Mouse (Mus musculus) ovary, adult 18-20 months (tissue): ENCODE measurements around the gene Dhx34.

Experiments
- DNase-seq: peaks from one replicate; pipeline ENCODE4 v3.0.0; 2022; ENCODE audit warnings: low spot score, mixed read lengths

Dhx34 gene

DNA sequence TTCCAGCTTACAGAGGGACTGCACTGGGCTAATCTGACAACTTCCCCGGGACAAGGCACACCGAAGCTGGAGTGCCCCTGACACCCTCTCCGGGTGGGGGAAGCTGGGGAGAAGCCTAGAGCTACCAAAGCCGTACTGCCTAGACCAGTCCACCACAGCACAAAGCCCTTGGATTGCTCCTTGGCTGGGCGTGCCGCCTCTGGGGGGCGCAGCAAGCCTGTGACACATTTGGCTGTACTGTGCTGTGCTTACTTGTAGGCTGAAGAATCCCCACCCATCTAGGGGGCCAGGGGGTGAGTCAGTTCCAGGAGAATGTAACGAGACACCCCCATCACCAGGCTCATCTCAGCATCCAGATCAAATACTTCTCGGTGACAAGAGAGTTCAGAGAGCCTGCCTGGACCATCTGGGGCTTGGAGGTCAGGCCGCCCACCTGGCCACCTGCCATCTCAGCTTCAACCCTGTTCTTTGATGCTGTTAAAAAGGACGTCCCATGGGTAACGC, 10.9 kb downstream of the Dhx34 start:
- DNase-seq, result no peak

DNA sequence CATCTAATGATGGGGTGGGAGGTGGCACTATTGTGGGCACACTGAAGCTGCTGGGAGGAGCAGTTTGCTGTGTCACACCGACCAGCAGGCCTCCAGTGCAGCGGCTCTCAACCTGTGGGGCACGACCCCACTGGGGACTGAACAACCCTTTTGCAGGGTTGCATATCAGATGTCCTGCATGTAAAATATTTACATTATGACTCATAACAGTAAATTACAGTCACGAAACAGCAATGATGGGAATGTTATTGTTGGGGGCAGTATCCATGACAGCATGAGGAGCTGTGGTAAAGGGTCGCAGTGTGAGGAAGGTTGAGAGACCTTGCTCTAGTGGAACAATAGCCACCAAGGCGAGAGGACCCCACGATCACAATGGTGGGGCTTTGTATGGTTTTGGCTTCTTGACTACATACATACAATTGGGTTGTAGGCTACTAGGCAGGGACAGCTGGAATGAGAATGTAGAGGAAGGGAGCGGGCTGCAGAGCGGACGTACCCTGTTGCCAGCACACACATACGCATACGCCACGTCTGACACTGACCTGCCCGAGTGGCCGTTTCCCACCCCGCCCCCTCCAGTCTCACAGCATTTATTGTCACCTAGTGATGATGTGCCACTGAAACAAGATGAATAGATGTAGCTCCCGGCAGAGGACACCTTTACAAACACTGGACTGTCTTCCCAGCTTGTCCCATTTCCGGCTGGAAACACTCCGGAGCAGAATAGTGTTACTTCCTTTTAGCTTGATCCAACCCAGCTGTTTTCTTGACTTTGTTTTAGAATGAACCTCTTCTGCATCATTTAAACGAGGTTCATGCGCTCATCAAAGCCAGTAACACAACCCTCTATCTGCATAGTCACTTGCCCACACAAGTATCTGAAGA, 12.8 kb downstream of the Dhx34 start:
- DNase-seq, result no peak

DNA sequence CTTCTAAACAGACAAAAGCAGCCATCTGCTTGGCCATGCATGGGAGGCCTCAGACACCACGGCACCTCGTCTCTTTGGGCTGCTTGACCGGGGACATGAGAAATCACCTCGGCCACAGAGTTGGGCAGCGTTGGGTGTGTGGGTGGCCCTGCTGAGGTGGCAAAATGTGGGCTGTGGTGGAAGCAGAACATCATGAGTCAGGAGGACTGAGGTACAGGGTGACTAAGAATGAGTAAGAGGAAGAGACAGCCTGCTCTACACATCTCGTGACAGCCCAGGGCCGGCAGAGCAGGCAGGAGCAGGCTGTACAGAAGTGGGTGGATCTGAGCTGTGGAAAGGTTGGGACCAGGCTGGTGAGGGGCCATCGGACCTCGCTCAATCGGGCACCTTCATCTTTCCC, 14.3 kb downstream of the Dhx34 start:
- DNase-seq, result no peak

DNA sequence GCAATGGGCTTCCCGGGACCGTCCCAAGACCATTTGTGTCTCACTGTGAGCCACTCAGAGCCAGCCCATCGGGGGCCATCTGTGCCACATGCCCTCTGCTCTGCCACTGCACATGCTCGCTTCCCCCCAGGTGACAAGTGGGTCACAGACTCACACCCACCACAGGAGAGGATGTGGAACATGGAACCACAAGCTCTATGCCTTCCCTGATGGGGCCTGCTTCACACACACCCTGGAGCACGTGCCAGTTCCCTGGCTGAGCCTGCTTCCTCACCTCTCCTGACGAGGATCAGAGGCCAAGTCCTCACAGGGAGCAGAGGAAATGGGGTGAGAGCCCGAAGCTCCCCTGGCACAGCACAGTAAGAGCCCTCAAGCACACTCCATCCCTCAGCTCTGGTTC, 14.8 kb downstream of the Dhx34 start:
- no peak for DNase-seq

DNA sequence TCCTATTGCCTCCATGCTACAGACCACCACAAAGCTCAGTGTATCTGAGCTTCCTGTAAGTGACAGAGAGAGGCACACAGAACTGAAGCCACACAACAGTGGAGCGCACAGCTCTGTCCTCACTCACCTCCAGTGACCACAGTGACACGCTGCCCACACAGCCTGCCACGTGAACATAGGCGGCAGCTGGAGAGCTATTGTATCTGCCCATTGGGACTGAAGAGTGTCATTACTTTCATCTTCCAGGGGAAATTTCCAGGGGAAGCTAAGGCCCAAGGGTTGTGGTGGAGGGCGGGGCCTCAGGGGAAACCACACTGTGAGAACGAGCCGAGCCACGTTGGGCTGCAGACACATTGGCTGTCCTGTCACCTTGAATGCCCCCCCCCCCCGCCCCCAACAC, 17.0 kb downstream of the Dhx34 start:
- no peak for DNase-seq

DNA sequence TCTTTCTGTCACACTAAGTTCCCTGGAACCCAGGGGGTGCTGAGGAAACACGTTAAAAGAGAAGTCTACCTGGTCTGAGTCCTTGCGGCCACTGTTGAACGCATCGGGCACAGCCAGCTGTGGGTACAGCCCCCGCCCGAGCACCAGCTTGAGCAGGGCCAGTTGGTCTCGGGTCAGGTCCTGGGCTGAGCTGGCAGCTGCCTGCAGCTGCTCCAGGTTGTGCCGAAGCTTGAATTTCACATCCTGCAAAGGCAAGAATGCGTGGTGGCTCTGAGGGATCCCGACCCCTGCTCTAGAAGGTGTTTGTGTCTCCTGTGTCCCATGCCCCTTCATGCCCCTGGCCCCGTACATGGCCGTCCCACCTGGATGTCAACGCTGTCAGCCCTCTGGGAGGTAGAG, 18.3 kb downstream of the Dhx34 start:
- no peak for DNase-seq

DNA sequence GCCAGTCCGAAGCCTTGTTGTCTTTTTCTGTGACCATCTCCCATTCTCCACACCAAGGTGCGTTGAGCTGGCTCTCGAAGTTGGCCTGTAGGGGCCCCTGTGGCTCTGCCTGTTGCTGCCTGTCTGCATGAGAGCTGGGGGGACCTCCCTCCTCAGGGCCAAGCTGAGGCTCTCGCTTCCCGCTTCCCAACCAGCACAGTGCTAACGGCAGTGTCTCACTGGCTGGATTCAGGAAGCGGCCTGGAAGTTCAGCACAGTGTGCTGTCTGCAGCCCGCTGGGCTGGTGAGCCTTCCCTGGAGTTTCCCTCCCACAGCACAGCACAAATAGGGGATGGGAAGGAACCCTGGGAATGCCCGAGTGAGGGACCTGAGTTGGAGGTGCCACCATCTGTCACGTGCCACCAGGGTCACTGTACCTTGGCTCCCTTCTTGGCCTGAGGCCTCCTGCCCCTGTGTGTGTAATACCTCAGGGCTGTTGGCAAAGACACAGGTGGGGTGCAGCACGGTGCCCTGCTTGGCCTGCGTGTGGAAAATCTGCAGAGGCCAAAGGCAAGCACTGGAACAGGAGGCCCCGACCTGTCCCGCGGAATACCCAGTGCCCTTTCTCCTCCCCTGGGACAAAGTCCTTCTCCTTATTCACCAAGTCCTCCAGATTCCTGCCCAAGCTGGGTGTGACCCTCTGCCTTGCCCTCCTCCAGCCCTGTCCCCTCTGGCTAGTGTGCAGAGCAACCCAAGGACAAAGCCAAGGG, 18.9 kb downstream of the Dhx34 start:
- DNase-seq, result no peak

DNA sequence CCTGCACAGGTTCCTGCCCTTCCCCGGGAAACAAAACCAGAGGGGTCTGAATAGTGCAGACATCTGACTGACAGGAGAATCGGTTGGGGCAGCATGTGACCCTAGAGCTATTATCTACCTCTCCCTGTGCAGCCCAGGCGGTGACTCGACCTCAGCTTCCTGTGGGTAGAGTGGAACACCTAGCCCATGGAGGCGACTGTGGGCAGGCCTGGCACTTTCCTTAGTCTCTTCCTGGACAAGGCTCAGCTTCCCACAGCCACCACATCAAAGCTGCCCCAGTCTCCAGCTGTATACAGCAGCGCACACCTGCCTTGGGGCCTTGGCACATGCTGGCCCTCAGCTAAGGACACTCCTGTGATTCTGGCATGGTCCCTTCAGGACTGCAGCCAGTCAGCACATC, 20.7 kb downstream of the Dhx34 start:
- no peak for DNase-seq

DNA sequence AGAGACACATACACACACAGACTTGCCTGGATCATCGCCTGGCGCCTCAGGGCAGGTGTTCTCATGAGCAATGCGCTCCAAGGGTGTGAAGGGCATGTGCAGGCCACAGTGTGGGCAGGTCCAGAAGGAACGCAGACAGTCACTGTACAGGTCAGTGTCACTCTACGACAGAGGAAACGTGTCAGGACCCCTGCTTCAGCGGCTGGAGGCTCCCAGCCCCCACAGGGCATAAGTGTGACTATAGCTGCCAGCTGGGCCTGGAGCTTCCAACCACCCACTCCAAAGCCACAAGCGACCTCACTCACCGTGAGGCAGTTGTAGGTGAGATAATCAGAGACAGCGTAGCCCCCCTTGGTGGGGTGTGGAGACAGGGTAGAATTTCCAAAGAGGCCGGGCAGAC, 23.3 kb downstream of the Dhx34 start:
- DNase-seq, result no peak

DNA sequence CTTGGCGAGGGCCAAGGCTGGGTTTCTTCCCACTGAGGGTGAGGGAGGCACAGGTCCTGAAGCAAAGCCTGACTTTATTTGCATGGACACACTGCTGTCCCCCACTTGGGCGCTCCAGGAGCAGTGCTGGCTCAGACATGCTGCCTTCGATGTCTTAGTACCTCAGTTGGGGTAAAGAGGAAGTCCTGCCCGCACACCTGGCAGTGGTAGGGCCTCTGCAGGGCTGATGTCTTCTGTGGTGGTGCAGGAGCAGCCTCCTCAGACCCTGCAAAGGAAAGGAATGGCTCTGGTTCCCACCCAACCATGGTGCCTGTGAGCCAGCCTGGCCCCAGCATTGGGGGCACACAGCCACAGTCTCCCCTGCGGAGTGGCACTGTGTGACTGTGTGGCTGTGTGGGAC, 24.7 kb downstream of the Dhx34 start:
- no peak for DNase-seq

DNA sequence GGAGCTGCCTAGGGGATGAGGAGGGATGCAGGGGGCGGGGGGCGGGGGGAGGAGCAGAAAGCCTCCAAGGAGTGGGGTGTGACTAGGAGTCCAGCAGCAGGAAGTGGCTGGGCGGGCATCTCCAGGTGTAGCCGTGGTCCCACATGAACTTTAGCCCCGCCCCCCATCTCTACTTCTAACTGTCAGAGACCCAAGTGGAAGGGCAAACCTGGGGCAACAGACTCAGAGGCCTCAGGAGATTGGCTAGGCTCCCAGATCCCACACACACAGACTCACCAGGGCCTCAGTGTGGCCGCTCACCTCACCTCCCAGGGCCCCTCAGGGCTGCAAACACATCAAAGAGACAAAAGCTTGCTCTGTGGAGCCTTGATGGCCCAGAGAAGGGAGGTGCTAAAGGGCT, 25.2 kb downstream of the Dhx34 start:
- no peak for DNase-seq

DNA sequence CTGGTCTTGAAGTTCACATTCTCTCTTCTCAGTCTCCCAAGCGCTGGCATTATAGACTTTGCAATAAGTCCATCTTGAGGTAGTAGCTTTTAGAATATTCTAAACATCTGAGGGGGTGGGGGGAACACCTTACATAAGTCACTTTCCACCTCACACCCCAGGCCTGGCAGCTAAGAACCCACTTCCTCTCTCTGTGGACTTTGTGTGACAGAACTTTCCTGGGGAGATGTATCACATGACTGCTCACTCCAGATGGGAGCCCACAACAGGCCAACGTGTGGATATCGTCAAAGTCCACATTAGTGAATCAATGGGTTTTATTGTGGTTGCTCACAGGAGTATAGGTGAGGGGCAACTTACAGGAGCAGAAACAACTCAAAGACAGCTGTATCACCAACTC, 28.1 kb downstream of the Dhx34 start:
- DNase-seq, result no peak

DNA sequence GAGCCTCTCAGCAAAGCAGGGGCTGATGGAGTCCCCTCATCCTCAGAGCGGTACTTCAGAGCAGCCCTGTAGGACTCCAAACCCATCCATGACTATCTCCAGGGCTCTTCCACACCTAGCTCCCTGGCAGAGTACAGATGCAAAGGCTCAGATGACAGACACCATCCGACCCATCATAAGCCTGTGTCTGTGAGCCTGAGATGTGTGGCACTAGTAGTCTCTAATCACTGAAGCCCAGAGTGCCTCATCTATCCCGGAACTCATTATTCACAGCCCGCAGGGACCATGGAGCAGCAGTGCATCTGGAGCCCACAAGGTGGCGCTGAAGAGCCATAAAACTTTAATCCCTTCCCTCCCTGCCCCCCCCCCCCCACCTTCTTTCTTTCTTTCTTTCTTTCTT, 29.5 kb downstream of the Dhx34 start:
- no peak for DNase-seq

DNA sequence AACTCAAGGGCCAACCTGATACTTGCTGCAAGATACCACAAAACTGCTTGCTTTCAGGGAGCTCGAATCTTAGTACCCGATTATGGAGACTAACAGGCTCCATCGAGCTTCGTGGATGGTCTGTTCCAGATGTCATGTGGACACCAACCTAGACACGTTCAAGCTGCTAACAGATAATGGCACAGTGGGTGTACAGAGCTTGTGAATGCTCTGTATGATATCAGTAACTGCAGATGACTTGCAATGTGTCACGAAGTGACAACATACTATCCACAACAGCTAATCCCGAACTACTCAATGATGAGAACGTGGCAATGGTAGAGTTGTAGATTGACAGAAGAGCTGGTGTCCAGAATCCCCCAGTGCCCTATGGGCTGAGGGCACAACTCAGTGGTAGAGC, 34.3 kb downstream of the Dhx34 start:
- DNase-seq, result no peak

DNA sequence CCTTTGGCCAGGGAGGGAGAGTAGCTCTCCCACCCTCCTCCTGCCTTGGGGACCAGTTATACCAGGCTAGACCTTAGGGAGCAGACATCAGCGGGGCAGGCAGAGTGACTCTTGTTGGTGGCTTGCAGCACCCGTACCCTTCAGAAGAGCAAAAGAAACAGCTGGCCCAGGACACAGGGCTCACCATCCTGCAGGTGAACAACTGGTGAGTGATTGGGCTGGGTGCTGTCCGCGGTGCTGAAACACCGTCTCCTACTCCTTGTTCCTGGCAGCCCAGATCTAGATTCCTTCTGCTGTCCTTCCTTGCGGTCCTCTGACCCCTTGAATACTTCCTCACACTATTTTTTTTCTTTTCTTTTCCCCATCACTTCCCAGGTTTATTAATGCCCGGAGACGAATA, 38.2 kb downstream of the Dhx34 start:
- DNase-seq, result no peak

DNA sequence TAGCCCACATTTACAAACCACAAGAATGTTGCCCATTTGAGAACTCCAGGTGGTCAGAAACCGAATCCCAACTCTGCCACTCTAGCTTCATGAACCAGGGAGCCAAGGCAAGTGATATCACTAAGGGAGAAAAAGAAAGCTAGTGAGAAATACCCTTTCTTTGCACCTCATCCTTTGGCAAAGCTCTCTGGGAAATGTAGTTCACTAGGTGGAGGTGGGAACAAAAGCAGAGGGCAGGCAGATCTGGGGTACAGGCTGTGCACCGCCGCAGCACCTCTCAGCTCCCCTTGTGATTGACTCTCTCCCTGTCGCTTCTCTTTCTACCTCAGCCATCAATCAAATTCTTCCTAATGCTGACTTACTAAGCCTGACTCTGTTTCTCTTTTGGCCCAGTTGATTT, 43.7 kb downstream of the Dhx34 start:
- DNase-seq, result no peak

DNA sequence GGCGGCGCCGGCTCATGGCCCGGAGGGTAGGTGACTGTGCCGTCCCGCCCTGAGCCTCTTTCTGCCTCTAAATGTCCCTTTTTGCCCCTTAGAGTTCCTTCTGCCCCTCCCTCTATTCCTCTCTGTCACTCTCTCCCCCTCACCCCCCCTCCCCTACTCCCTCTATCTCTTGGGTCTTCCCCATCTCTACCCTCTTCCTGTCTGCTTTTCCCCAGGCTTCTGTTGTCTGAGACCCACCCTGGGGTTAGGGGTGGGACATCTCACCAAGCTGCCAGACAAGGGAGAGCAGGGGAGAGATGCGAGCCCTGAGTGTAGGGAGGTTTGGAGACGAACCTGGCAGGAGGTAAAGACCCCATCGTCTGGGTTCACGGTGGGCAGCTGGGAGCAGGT, 46.3 kb downstream of the Dhx34 start:
- DNase-seq, result no peak

DNA sequence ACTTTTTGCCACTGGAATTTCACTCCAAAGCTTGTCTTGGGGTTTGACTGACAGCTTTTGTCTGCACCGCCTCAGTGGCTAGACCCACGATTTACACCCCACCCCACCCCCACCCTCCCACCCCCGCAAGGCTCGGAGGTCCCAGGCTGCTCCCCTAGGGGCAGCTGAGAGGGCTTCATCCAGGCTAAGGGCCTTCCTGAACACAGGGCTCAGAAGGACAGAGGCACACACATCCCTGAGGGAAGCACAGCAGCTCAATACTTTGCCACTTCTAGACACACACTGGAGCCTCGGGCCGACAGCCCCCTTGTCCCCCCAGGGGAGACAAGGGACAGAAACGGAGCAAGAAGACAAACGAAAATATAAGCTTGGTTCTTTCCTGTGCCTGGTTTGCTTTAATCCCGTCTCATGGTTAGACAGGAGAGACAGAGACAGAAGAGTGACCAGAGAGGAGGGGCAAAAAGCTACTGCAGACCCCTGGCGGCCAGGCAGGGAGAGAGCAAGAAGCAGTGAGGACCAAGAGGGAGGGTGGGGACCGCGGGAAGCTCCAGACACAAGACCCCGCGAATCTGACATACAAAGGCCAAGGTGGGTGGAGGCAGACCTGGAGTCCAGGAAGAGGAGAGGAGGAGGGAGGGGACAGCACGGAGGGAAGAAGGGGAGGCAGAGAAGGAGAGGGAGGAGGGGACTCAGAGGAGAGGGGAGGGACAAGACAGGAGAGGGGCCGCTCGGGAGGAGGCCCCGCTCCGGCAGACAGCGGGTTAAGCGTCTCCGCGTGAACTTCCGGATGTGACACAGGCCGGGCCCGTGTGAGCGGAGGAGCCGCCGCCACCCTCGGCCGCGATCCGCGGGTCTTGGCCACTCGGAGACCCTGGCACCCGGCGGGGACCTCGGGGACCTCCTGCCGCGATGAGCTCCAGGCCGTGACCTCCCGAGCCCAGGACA, 47.0 kb downstream of the Dhx34 start, which contains the start of gene Meis3:
Meis3 (plus strand) TSS at position 494 of the 945 bp plus-strand sequence.
- peak; percentile 18 for DNase-seq

DNA sequence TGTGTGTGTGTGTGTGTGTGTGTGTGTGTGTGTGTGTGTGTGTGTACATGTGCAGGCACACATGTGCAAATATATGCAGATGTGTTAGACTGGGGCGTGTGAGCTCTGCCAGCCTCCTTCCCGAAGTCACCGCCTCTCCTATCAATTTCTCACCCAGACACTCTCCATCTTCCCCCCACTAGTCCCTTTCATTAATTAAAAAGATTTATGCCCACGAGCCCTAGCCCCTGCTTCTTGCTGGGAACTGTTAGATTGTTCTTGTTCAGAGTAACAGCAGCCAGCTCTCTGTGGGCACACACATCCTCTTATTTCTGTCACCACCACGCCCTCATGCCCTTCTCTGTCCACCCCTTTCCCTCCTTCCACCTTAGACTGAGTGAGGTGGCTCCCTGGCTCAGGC, 48.7 kb downstream of the Dhx34 start:
- DNase-seq, result no peak

DNA sequence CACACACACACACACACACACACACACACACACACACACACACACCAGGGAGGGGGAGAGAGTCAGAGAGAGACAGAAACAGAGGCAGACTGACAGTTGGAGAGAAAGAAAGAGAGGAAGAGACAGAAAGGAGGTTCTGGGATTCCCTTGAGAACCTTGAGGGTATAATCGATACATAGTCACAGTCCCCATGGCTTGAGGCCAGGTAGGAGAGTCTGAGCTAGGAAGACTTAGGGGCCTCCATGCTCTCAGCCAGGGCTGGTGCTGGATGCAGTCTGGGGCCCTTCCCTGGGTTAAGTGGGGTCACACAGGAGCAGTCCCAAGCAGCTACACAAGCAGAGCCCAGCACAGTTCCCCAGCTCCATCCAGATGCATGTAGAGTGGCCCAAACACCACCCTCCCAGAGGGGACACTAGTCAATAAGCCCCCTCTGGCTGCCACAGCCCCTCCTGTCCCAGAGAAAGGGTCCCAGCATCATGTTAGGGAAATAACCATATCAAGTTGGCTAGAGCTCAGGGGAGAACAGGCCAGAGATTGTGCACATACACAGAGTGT, 49.2 kb downstream of the Dhx34 start:
- no peak for DNase-seq

DNA sequence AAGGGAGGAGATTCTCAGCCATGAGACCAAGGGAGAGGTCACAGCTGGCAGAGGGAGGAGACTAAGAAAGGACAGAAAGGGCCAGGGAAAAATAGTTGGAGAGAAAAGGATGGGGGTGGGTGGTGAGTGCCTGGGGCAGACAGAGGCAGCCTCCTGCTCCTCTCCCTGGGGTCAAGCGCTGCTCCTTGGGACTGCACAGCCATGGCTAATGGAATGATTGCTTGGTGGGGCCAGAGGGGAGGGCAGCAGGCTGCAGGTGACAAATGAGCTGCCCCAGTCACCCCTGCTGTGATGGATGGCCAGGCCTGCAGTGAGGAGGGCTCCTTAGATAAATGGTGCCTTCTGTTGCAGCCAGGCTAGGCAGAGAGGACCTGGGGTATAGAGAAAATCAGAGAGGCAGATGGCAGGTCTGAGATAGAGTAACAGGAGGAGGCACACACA, 49.7 kb downstream of the Dhx34 start:
- DNase-seq, result no peak

DNA sequence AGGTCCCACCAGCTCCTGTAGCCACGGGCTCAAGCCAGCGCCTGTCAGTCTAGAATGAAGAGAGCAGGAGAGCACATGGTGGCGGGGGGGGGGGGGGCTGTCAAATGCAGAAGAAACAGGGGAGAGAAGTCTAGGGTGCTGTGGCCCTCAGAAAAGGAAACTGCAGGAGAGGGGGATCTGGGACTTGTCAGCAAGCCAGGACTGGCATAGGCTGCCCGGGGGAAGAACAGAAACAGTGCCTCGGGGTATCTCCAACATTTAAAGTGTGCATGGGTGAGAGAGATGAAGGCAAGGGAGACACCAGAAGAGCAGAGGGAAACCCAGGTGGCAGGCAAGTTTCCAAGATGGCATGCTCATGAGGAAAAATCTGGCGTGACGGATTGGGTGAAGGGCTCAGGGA, 59.8 kb downstream of the Dhx34 start:
- DNase-seq, result no peak
